Mouse (Mus musculus) adrenal gland (tissue): ENCODE measurements at regions not wholly inside any gene's neighbourhood (a gene's known extent, or its start where the extent isn't known, plus 50 kb on each side); places are given as distances from the start of the nearest gene placed in this dataset.

Experiments
- intact Hi-C: fragments of 180-260 bp; cut with DNase I; formaldehyde crosslinking; loops from one replicate; pipeline ENCODE4 v1.15.1; 2025

DNA sequence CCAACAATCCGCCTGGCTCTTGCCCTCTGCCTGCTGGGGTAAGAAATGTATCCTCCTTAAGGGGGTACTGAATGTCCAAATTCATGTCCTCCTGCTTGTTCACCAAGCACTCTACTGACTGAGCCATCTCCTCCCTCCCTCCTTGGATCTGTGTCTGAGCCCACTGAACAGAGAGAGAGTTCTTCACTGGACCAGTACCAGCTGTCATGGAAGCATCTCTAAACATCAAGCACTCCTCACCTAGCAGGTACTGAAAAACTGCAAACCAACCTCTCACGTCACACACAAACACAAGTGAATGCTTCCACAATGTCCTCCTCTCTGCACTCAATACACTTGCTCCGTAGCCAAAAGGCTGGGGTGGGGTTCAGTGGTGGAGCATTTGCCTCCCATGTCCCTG lies 159.4 kb upstream of the Smim15 start:
- intact Hi-C loops = loop anchor here (5.0 to 10.0 kb wide), 3 partner anchors 38 to 140 kb away; no protein-coding TSS in a partner anchor

DNA sequence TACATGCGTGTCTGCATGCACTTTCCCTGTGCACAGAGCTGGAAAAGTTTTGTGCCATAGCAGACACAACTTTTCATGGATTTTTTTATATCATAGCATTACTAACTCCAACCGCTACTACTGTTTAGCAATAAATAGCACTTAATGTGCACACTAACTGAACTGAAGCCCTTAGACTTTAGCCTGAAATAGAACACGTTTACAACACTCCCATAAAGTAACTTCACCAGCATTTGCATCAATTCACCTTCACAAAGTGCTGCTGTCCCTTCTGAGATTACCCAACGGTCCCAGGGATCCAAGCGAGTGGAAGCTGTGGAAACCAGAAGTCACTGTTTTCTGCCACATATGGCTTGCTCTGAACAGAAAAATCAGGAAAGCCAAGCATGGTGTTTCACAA lies 161.9 kb upstream of the Smim15 start:
- intact Hi-C loops = loop anchor here (10.0 kb wide), 1 partner anchor 138 kb away; no protein-coding TSS in a partner anchor

DNA sequence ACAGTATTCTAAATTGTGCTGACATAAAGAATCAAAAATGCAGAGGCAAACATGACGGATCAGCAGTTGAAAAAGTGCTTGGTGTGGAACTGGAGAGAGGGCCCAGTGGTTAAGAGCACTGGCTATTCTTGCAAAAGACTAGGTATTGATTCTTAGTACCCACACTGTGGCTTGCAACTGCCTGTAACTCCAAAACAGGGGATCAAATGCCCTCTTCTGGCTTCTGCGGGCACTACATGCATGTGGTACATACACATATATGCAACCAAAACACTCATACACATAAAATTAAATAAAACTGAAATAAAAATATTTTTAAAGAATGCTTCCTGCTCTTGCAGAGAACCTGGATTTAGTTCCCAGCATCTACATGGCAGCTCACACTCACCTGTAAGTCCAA lies 163.7 kb upstream of the Smim15 start:
- intact Hi-C loops = loop anchor here (10.0 kb wide), 1 partner anchor 136 kb away; no protein-coding TSS in a partner anchor

DNA sequence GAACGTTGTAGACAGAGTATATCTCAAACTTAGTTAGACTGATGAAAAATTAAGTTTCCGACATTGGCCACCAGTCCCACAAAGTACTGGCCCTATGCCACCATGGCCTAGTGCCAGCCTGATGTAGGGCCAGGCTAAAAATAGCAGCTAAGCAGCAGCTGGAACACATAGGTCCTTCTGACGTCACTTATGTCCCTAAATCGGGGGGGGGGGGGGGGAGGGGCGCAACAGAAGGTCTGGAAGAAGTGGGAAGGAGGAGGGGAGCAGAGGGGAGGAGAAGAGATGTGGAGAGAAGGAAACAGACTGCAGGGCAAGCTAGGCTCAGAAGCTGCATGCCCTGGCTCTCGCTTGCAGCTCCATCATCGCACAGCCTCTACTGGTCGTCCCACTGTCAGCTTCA lies 164.7 kb upstream of the Smim15 start:
- intact Hi-C loops = no loop called here

DNA sequence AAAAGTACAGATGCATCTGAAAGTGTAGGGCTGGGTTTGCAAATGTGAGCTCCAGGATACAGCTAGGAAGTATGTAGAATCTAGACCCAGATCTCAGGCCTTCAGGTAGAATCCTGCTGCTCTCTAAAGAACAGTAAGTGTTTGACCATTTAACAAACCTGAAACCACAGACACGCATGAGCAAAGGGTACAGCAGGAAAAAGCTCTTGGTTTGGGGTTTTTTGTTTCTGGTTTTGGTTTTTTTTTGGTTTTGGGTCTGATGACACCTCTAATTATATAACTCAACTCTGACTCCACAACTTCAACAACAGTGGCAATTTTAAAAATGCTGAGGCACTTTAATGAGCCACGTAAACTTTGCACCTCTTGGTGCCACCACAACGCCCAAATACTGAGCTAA lies 165.3 kb upstream of the Smim15 start:
- intact Hi-C loops = no loop called here

DNA sequence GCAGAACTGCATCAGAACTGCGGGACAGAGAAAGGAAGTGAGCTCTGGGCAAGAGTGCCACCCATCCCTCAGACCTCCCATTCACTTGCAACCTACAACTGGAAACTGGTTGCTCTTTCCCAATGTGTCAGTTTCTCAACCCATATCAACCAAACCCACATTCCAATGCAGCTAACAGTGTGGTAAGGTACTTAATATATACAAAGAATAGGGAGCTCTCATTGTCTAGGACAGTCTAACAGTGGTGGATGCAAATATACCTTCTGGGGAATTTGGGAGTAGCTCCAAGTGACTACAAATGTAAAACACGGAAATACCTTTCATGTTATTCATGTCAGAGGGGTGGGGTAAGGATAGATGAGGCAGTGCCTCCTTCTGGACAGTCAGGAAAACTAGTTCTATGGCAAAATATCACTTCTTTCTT lies 171.0 kb upstream of the Smim15 start:
- intact Hi-C loops = no loop called here

DNA sequence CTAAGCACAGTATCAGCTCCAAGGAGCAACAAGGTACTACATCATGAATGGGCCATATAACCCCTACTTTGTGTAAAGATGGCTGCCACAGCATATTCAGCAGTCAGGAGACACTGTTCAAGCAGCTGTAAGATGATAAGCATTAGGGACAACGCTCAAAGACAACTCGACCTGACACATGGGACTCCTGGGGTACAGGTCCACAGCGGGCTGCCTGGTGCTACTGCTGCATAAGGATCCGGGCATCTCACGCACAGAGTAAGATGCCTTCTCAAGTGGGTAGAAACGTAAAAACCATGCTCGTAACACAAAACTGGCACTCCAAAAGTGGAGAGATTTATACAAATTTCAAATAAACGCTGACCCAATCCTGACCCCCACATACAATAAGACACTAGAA lies 171.7 kb upstream of the Smim15 start:
- intact Hi-C loops = no loop called here

DNA sequence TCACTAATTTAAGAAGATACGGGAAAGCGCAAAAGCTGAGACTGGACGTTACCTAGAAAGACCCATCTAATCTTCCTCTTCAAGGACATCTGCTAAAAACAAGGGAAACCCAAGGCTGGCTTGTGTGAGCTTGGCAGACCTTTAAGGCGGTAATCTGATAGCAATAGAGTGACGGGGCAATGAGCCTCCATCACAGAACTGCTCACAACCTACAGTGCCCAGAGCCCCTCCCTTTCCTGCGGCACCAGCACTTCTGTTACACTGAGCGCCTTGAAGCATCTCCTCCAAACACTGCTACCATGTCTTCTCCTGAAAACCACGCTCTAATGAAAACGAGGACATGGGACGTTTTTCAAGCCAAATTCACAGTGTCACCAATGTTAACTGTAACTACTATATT lies 172.1 kb upstream of the Smim15 start:
- intact Hi-C loops = no loop called here

DNA sequence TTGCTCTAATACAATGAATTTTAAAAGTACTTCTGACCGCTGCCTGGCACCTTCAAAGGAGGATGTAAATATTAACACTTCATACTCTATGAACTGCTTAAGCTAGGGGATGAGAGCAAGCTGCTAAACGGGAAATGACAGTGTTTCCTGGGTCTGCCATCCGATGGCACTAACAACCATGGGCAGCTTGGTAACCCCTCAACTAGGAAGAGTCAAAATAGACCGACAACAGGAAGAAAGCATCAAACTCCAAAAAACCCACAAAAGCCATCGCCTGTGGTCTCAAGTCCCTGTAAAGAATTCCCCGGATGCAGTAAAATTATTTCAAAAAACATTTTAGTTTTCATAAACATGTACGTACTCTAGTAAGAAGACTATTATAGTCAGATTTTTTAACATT lies 175.3 kb upstream of the Smim15 start:
- intact Hi-C loops = no loop called here

DNA sequence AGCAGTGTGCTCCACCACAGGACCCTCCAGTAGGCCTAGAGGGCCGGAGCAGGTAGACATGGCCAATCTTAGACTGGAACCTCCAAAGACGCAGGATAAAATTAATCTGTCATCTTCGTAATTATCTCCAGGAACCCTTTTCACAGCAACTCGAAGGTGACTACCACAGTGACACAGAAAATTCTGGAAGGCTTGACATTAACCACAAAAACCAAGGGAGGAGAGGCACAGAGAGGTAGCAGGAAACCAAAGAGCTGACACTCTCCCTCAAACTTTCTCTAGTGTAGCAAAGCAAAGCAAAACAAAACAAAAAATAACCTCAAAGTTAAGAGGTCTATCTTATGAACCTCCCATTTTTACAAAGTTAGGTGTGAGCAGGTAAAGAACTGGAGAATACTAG lies 177.4 kb upstream of the Smim15 start:
- intact Hi-C loops = no loop called here

DNA sequence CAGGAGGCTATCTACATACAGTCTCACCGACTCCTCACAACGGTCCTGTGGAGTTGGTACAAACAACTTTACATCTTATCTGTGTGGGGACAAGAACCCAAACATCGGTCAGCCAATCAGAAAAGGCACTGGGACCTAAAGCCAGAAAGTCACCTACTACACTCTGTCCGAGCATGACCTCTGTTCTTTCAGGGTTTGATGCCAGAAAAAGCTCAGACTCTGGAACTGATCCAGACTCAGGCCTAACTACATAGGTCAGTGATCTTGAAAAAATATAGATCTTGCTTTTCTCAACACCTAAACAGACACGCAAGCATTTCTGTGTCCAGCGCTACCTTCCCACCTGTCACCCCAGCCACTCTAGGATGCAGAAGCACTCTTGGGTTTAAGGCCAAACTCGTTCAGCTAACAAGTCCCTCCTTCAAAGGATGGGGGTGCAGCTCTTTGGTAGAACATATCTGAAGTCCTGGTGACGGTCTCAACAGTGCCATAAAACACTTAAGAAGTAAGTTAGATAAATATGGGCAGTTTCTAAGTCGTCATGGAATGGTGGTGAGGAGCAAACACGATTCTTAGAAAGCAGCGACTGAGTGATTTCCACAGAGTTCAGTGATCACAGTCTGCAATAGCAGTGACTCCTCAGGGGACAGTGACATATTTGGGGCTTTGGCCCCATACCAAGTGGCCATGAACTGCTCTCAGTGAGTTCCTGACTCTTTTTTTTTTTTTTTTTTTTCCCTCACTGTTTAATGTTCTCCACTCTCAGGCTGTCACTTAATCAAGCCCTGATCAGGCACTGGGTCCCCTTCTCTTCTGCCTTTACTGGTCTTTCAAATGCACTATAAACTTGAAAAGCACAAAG lies 181.2 kb upstream of the Smim15 start:
- intact Hi-C loops = no loop called here

DNA sequence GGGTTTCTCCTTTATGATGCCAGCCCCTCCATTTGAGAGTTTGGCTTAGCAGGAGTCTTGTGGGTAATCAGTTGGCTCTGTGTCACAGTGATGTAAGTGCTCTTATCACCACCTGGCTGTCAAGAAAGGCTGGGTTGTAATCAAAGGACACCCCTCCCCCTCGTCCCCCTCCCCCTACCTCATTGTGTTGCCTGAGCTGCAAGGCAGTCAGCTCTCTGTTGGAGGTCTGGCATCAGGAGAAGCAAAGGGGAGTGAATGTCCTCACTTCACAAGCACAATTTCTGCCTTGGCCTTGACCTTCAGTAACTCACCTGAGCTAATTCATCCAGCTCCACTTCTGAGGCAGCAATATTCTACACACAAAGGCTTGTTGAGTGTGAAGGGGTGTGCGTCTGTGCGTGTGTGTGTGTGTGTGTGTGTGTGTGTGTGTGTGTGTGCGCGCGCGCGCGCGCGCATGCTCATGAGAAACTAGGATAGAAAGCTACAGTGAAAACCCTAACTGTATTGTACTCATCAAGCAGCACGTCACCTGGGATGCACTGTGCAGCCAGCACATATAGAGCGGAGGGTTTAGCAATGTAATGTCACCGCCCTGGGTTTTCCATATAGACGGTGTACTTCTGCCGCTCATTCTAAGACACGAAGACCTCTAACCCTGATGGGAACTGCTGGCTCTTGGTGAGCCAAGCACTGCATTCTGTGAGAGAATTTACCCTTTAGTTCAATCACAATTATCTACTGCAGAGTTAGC lies 182.7 kb upstream of the Smim15 start:
- intact Hi-C loops = no loop called here

DNA sequence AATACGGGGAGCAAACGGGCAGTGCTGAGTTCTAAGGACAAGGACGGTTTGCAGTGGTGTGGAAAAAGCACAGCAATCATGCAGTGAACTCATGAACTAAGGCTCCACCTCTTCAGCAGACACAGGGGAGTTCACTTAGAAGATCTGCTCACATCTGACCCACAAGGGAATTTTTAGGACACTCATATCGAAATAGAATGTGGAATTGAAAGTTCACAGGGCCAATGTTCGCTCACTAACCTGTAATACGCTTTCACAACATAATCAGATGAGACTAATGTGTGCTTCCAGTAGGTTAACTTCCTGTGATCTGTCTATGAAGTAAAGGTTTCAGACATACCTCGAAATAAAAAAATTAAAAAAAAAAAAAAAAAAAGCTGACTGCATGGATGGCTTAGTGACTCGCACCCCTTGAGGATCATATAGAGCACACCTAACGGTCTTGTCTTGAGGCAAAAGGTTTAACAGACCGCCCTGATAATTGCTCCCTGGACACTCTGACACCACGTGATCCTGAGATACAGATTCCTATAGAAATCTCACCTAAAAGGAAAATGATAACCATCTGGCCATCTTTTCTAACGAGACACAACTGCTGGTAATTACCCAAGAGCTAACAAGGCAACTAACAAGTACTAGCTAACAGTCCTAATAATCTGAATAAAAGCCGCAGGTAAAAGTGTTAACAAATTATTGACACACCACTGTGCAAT lies 187.0 kb upstream of the Smim15 start:
- intact Hi-C loops = no loop called here

DNA sequence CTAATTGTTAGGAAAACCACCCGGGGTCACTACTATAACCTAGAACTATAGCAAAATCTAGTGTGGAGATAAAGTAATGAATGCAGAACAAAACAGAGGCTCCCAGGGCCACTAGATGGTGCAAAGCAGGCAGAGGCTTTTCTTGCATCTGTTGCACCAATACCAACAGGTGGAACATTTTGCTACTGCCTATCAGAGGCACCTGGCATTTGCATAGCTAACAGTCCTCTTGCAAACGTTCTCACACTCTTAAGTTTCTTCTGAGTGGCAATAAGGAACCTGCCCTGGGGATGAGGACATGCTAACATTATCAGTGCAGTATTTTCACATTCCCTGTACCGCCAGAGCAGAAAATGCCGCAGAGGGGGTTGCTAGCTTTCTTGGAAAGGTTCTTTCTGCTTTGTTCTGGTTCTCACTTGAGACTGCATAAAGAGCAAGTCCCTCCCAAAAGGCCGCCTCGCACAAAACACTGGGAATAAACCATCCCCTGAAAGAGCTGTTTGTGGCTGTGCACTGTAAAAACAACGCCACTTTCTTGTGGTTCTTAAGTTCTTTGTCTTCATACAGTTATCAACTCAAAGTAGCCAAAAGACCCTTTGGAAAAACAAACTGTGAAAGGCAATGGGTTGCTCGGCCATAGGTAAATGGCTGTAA lies 193.2 kb upstream of the Smim15 start:
- intact Hi-C loops = no loop called here

DNA sequence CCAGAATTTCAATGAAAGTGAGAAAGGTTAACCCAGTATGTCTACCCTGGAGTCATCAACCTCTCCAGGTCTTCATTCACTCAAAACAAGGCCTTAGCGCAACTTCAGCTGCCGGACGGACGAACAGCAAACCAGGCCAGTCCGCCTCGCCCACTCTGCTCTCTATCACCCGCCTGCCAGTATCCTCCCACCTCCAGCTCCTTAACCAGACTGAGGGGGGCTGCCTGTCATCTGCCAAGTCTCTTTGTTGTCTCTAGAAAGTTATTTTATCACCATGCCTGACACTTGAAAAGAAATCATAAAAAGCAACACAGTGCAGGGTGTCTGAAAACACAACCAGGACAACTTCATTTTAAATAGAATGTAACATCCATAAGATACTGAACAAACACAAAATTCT lies 195.4 kb upstream of the Smim15 start:
- intact Hi-C loops = loop anchor here (5.0 kb wide), 1 partner anchor 38 kb away; no protein-coding TSS in a partner anchor

DNA sequence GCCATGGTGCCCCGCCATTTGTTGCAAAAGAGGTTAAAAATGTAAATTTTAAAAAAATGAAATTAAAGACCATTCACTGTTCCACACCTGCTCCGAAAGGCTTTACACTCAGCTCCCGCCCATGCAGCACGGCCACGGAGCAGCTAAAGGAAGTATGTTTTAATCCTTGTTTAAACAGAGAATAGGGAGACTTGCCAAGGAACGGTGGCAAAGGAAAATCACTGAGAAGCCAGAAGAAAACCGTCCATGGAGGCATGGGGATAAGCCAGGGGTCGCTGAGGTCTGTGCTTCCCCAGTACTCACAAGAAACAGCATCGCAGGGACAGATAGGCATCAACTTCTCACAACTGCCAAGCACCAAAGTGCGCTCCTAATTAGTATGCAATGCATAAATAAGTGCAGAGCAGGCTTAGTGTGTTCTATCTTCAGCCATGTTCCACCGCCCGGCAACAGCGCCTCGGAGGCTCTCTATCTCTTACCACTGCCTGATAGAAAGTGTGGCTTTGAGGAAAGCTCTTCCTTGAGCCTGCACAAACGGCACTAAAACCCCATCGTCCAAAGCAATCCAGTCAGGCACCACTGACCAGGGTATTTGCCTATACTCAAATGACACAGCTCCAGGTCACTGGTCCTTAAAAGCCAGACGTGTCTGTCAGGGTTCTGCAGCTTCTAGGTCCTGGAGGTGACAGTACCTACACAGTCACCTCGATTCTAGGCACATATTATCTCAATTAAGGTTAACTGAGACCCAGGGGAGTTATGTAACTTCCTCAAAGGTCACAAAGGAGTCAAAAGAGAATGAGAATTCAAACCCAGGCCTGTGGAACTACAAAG lies 196.8 kb upstream of the Smim15 start:
- intact Hi-C loops = loop anchor here (5.0 kb wide), 1 partner anchor 40 kb away; no protein-coding TSS in a partner anchor

DNA sequence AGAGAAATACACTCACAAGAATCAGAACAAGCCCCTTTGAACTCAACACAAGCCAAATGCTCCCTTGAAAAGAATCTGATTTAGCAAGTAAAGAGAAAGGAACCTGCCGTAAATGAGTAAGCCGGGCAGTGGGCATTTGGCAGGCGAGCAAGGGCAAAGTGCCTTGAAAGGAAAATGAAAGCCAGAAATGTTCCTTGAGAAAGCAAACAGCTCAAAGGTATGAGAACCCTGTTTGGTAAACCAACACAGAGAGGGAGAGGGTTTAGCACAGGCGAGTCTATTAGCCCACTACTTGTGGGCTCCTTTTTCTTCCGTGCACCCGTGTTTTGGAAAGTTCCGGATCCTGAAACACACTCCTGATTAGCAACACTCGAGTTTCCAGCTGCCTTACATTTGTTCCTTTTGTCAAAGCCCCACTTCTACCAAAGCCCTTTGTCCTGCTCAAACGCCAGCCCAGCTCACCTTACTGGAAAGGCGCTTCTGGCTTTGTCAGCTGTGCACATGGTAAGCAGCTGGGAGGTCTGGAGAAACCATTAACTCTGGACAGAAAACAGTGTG lies 197.5 kb upstream of the Smim15 start:
- intact Hi-C loops = loop anchor here (5.0 kb wide), 1 partner anchor 41 kb away; no protein-coding TSS in a partner anchor

DNA sequence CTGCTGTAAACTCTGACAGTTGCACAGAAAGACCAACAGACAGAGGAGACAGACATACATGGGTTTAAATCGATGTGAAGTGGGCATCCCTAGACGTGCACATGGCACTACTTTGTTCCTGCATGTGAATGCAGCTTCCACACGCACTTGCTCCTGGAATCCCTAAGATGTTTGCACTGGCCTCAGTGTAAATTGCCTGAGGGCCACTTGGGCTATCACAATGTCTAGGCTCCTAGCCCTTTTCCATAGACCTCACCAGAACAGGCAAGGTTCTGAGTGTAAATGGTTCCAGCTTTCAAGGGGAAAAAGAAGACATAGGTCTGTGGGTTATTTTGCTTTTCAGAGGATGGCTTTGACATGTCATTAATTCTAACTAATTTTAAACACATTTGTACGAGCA lies 198.4 kb upstream of the Smim15 start:
- intact Hi-C loops = loop anchor here (5.0 kb wide), 1 partner anchor 41 kb away; no protein-coding TSS in a partner anchor

DNA sequence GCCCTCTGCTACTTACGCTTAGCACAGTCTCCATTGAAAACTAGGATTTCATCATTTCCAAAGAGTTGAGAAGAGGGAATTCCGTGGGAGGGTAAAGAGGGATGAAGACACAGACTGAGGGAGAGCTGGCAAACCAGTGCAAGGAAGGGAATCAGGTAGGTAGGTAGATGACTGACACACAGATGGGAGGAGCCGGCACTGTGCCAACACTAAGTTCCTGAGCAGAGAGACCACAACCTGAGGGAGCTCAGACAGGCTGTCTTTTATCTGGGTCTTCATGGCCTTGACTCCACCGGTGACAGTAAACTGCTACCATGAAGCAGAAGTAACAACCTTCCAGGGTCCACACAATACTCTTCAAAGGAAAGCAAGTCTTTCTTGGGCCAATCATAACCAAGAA lies 200.2 kb upstream of the Smim15 start:
- intact Hi-C loops = no loop called here
